Mouse (Mus musculus): ENCODE measurements around the gene Chpt1. TPM values are rescaled to one million over a fixed set of nuclear protein-coding genes. Genes with fewer than 3 reads are reported as not detected.

Gene Chpt1
- polyA plus RNA-seq, 1 experiment = 9.8 TPM

DNA sequence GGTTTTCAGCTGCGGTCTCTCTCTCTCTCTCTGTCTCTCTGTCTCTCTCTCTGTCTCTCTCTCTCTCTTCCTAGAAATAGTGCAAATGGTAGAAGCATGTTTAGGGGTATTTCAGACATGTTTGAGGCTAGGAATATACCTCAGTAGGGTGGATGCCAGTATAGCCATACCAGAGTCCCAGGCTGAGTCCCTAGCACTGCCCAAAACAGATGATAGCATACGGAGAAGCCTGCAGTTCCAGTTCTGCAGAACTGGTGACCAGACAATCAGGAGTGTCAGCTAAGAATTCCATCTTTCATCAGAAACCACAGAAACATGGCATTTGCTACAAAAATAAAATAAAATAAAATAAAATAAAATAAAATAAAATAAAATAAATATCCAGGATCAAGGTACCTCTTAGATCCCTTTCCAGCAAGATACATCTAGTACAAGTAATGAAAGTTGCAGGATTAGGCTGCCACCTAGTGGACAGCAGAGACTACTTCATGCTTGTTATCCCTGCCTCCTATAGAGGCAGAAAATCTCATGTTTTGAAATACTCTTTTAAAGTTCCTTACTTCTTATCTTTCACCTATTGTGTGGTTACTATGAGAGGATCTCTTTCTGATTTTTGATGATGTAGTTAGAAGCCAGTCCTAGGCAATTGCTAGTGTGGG lies 77.6 kb downstream of the Chpt1 start:
- DNase-seq (ENCODE audit: low read depth in 1 of 2, low spot score in 2 of 2) = peak; percentile 55 to 59
- peaks cover 20% of the 10 kb centered on the region for H3K36me3 ChIP-seq (ENCODE audit: control insufficient read depth, insufficient read depth, low read length)
- TF ChIP-seq POLR2A (IDR thresholded peaks at IDR 0.05; ENCODE audit: low read depth, low read length) (no peak), CTCF (IDR thresholded peaks at IDR 0.05; ENCODE audit: extremely low read depth, insufficient read depth, insufficient read length, insufficient replicate concordance) (no peak)
- no peak overlapping the region for H3K4me3 ChIP-seq (ENCODE audit: extremely low read depth, insufficient read depth, insufficient read length)
- H3K4me1 ChIP-seq (ENCODE audit: control insufficient read depth, insufficient read depth, insufficient read length) = peaks cover 14% of the 10 kb centered on the region; the same call in 1 of the 2 replicates
- WGBS = 84% methylated on average over 2 of the region's 2 CpGs
- no peak overlapping the region for H3K27ac ChIP-seq (ENCODE audit: insufficient read depth, low read length)
- H3K27me3 ChIP-seq (ENCODE audit: control insufficient read depth, insufficient read depth, low read length) = no peaks in the 10 kb centered on the region

- peak overlapping the region; percentile 86 for H3K27ac ChIP-seq (ENCODE audit: insufficient read depth, low read length)
- H3K4me3 ChIP-seq (ENCODE audit: extremely low read depth, insufficient read depth, insufficient read length) = peak overlapping the region; percentile 32
- peaks cover 6% of the 10 kb centered on the region for H3K36me3 ChIP-seq (ENCODE audit: control insufficient read depth, insufficient read depth, low read length)
- 19% methylated on average over 19 of the region's 19 CpGs for WGBS
- H3K27me3 ChIP-seq (ENCODE audit: control insufficient read depth, insufficient read depth, low read length) = no peaks in the 10 kb centered on the region
- H3K4me1 ChIP-seq (ENCODE audit: control insufficient read depth, insufficient read depth, insufficient read length) = peaks cover 27% of the 10 kb centered on the region; the same call in 1 of the 2 replicates
- peak; percentile 30 to 45 for DNase-seq (ENCODE audit: low read depth in 1 of 2, low spot score in 2 of 2)
- TF ChIP-seq POLR2A (IDR thresholded peaks at IDR 0.05; ENCODE audit: low read depth, low read length) (no peak), CTCF (IDR thresholded peaks at IDR 0.05; ENCODE audit: extremely low read depth, insufficient read depth, insufficient read length, insufficient replicate concordance) (no peak)
These were observed 83.0 kb downstream of the Chpt1 start for GRCm38 (mm10) chr10:88420655-88421435.

DNA sequence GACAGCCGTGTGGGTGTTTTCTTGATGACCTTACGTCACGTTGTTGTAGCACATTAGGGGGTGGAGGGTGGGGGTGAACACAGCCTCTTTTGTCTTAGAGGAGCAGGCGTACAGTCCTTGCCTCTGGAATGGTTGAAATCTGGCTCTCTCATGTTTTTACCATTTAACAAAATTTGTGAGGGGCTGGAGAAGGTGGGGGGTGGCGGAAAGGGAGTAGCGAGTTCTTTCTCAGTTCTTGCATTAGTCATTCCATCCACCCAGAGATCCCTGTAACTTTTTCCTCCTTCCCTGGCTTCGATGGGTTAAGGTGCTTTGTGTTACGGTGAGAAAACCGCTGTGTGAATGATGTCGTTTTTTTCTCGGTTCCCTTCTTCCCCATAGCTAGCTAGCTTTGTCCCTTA lies 83.7 kb downstream of the Chpt1 start:
- peaks cover 8% of the 10 kb centered on the region for H3K36me3 ChIP-seq (ENCODE audit: control insufficient read depth, insufficient read depth, low read length)
- H3K4me3 ChIP-seq (ENCODE audit: extremely low read depth, insufficient read depth, insufficient read length) = no peak overlapping the region
- no peak for TF ChIP-seq POLR2A (IDR thresholded peaks at IDR 0.05; ENCODE audit: low read depth, low read length)
- TF ChIP-seq CTCF (IDR thresholded peaks at IDR 0.05; ENCODE audit: extremely low read depth, insufficient read depth, insufficient read length, insufficient replicate concordance) = no peak
- H3K27me3 ChIP-seq (ENCODE audit: control insufficient read depth, insufficient read depth, low read length) = no peaks in the 10 kb centered on the region
- H3K4me1 ChIP-seq (ENCODE audit: control insufficient read depth, insufficient read depth, insufficient read length) = peaks cover 27% of the 10 kb centered on the region; the same call in 1 of the 2 replicates
- WGBS = 34% methylated on average over 11 of the region's 11 CpGs
- peak overlapping the region; percentile 86 for H3K27ac ChIP-seq (ENCODE audit: insufficient read depth, low read length)
- DNase-seq (ENCODE audit: low read depth in 1 of 2, low spot score in 2 of 2) = no peak

DNA sequence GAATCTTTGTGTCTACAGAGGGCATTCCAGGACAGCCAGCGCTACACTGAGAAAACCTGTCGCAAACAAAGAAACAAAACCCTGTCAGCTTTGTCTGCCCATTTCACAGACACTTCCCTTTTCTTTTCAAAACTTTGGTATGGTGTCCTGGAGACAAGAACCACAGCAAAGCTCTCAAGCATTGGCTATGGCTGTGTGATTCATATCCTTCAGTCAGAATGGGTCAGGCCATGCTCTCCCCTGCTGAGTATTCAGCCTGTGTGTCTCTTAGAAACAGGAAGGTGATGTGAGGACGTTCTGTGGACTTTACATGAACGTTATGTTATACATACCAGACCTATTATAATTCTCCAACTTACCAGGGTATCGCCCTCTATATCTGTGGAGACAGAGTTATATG lies 86.2 kb downstream of the Chpt1 start:
- H3K36me3 ChIP-seq (ENCODE audit: control insufficient read depth, insufficient read depth, low read length) = peaks cover 8% of the 10 kb centered on the region
- WGBS = 45% methylated on average over 5 of the region's 5 CpGs
- H3K27ac ChIP-seq (ENCODE audit: insufficient read depth, low read length) = peak overlapping the region; percentile 32
- H3K27me3 ChIP-seq (ENCODE audit: control insufficient read depth, insufficient read depth, low read length) = no peaks in the 10 kb centered on the region
- peaks cover 26% of the 10 kb centered on the region; the same call in 1 of the 2 replicates for H3K4me1 ChIP-seq (ENCODE audit: control insufficient read depth, insufficient read depth, insufficient read length)
- H3K4me3 ChIP-seq (ENCODE audit: extremely low read depth, insufficient read depth, insufficient read length) = no peak overlapping the region
- DNase-seq (ENCODE audit: low read depth in 1 of 2, low spot score in 2 of 2) = no peak
- TF ChIP-seq CTCF (IDR thresholded peaks at IDR 0.05; ENCODE audit: extremely low read depth, insufficient read depth, insufficient read length, insufficient replicate concordance) = no peak
- TF ChIP-seq POLR2A (IDR thresholded peaks at IDR 0.05; ENCODE audit: low read depth, low read length) = no peak

- no peak for DNase-seq (ENCODE audit: low read depth in 1 of 2, low spot score in 2 of 2)
- TF ChIP-seq POLR2A (IDR thresholded peaks at IDR 0.05; ENCODE audit: low read depth, low read length) (no peak), CTCF (IDR thresholded peaks at IDR 0.05; ENCODE audit: extremely low read depth, insufficient read depth, insufficient read length, insufficient replicate concordance) (no peak)
- WGBS = 92% methylated on average over 17 of the region's 17 CpGs
- H3K27ac ChIP-seq (ENCODE audit: insufficient read depth, low read length) = no peak overlapping the region
- H3K27me3 ChIP-seq (ENCODE audit: control insufficient read depth, insufficient read depth, low read length) = no peaks in the 10 kb centered on the region
- peaks cover 2% of the 10 kb centered on the region; the same call in 1 of the 2 replicates for H3K36me3 ChIP-seq (ENCODE audit: control insufficient read depth, insufficient read depth, low read length)
- no peak overlapping the region for H3K4me3 ChIP-seq (ENCODE audit: extremely low read depth, insufficient read depth, insufficient read length)
- peaks cover 7% of the 10 kb centered on the region; the same call in 1 of the 2 replicates for H3K4me1 ChIP-seq (ENCODE audit: control insufficient read depth, insufficient read depth, insufficient read length)
These were observed 91.4 kb downstream of the Chpt1 start for GRCm38 (mm10) chr10:88412290-88412995.

GRCm38 (mm10) chr10:88409751-88410150 lies 94.1 kb downstream of the Chpt1 start:
- DNase-seq (ENCODE audit: low read depth in 1 of 2, low spot score in 2 of 2) = no peak
- Histone ChIP-seq H3K27me3 (ENCODE audit: control insufficient read depth, insufficient read depth, low read length) (no peaks in the 10 kb centered on the region), H3K4me1 (ENCODE audit: control insufficient read depth, insufficient read depth, insufficient read length) (peaks cover 7% of the 10 kb centered on the region; the same call in 1 of the 2 replicates), H3K36me3 (ENCODE audit: control insufficient read depth, insufficient read depth, low read length) (no peaks in the 10 kb centered on the region; the same call in 1 of the 2 replicates), H3K4me3 (ENCODE audit: extremely low read depth, insufficient read depth, insufficient read length) (no peak overlapping the region), H3K27ac (ENCODE audit: insufficient read depth, low read length) (no peak overlapping the region)
- 46% methylated on average over 2 of the region's 2 CpGs for WGBS
- TF ChIP-seq POLR2A (IDR thresholded peaks at IDR 0.05; ENCODE audit: low read depth, low read length) (no peak), CTCF (IDR thresholded peaks at IDR 0.05; ENCODE audit: extremely low read depth, insufficient read depth, insufficient read length, insufficient replicate concordance) (no peak)
